Mouse (Mus musculus): ENCODE results near the gene Dennd1c.
"Not testable (repeated sequence)": the region's sequence is repeated elsewhere in the genome, so short reads cannot be mapped to it uniquely, and the experiment has no call there.

Dennd1c gene

DNA sequence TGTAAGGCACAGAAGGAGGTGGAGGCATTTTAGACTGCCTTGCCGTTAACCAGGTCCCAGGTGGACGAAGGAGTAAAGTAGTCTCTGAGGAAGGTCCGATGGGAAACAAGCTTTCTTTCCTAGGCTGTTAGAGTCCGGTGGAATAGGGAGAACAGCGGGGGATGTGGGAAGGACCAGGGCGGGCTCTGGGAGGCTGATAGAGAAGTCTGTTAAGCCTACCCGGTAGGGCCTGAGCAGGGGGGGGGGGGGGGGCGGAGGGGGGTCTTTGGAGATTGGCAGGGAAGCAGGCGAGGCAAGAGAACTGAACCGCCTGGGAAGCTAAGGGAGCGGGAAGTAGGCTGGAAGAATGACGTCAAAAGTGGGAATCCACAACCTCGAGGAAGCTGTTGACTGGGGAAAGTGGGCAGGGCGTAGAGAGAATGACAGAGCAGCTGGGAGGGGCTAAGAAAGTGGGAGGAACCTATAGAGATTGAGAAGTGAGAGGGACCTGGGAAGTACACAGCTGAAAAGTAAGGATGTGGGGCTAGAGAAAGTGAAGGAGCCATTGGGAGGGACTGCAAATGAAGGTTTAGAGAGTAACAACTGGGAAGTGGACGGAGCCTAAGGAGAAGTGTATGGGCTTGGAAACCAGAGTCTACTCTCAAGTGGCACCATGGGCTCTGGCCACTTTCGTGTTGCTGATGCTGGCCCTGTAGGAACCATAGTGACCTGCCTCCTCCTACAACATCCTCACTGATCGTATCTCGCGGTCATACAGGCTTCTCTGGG lies 17.7 kb upstream of the Dennd1c start:
- no peak for DNase-seq

GRCm38 (mm10) chr17:57094222-57094621 lies 15.9 kb upstream of the Dennd1c start:
- no peak for DNase-seq

- peak; percentile 81 for DNase-seq
Observed at GRCm38 (mm10) chr17:57087049-57087832, 8.9 kb upstream of the Dennd1c start, which contains the start of gene Tubb4a. TSS of gene Tubb4a (minus strand) at chr17:57087782.

DNA sequence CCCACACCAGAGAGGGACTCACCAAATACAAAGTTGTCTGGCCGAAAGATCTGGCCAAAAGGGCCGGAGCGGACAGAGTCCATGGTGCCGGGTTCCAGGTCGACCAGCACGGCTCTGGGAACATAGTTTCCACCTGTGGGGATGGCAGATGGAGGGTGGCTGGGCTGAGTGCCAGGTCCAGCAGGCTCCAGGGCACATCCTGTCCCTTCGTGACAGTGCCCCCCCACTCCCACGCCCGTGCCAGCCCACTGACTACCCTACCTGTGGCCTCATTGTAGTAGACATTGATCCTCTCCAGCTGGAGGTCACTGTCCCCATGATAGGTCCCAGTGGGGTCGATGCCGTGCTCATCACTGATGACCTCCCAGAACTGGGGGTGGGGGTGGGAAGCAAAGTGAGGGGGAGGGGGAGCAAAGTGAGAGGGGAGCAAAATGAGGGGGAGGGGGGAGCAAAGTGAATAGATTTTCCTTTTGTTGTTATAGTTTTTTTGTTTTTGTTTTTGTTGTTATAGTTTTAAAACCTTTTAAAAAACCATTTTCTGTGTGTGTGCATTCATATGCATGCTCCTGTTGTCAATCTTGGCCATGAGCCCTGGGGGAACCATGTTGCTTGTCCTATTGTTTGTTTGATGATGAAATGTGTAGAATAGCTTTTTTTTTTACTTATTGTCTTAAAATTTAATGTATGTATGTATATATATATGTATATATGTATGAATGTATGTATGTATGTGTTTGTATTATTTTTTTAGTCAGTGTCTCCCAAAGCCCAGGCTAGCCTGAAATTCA lies 7.8 kb upstream of the Dennd1c start:
- no peak for DNase-seq

DNA sequence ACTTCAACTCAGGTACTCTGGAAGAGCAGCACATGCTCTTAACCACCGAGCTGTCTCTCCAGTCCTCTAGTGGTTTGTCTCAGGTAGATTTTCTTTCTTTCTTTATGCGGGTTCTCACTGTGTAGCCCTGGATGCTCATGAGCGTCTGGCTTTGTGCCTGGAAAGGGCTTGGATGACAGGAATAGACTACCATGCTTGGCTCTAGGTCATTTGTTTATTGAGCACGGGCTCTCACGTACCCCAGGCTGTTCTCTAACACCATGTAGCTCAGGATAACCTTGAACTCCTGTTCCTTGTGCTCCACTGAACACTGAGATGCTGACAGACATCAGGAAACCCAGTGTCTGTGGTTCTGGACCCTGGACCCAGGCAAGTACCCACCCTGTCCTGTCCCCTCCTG lies 4.2 kb upstream of the Dennd1c start:
- no peak for DNase-seq

GRCm38 (mm10) chr17:57081234-57081842 lies 3.0 kb upstream of the Dennd1c start:
- DNase-seq, result no peak

- DNase-seq, result no peak
Observed at GRCm38 (mm10) chr17:57079919-57080318, 1.6 kb upstream of the Dennd1c start.

GRCm38 (mm10) chr17:57076916-57077315 lies 1.4 kb downstream of the Dennd1c start:
- DNase-seq, result no peak

- no peak for DNase-seq
Observed at GRCm38 (mm10) chr17:57070699-57071098, 7.6 kb downstream of the Dennd1c start.

- DNase-seq, result no peak
Observed at GRCm38 (mm10) chr17:57070272-57070671, 8.0 kb downstream of the Dennd1c start.

GRCm38 (mm10) chr17:57066908-57067307 lies 11.4 kb downstream of the Dennd1c start:
- no peak for DNase-seq

- DNase-seq, result no peak
Observed at GRCm38 (mm10) chr17:57063031-57063430, 15.3 kb downstream of the Dennd1c start.

DNA sequence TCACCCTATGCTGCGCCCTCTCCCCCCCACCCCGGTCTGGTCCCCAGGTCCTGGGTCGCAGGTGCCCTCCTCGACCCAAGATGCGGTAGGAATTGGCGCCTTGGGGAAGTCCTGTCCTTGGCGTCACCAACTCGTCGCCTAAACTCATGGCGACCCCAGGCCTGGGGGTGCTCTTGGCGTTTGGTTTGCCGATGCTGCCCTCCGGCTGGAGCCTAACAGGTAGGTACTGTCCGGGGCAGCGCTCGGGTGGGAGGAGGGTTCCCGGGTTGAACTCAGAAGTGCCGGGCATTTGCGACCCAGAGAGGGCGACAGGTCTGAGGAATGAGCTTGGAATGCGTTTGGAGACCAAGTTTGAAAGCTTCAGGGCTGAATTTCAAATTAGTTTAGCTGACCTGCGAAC lies 15.8 kb downstream of the Dennd1c start:
- DNase-seq, result no peak

DNA sequence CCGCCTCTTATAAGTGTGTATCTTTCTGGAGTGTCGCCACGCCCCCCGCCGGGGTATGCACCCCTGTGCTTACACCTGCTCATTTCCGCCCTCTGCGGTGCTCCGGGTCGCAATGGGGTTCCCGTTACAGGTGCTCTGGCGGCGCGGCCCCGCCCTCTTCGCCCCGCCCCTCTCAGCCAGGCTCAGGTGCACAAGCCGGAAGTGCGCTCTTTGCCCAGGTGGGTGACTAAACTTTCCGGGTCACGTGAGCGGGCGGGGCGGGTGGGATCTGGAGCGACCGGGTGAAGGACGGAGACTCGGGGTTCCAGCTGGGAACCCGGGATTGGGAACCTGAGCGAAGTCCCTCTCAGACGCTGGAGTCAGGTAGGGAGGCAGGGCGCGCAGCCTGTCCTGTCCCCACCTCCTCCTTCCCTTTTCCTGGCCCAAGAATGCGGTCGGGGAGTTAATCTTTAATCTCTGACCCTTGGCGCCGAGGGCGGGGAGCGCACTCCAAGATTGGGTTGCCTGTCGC lies 16.2 kb downstream of the Dennd1c start:
- DNase-seq, result no peak

DNA sequence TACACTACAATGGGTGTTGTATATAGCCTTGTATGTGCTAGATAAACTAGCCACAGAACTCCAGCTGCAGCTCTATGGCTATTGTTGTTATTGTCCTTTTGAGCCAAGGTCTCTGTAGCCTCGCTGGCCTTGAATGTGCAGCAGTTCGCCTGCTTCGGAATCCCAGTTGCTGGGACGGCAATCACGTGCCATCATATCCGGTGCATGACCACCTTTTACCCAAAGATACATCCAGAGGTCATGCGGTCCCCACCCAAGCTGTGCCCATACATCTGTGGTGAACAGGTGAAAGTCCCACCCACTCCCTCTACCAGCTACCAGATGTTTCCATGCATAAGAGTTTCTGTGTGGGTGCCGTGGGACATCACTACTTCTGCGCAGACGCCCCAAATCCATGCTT lies 17.2 kb downstream of the Dennd1c start:
- no peak for DNase-seq

DNA sequence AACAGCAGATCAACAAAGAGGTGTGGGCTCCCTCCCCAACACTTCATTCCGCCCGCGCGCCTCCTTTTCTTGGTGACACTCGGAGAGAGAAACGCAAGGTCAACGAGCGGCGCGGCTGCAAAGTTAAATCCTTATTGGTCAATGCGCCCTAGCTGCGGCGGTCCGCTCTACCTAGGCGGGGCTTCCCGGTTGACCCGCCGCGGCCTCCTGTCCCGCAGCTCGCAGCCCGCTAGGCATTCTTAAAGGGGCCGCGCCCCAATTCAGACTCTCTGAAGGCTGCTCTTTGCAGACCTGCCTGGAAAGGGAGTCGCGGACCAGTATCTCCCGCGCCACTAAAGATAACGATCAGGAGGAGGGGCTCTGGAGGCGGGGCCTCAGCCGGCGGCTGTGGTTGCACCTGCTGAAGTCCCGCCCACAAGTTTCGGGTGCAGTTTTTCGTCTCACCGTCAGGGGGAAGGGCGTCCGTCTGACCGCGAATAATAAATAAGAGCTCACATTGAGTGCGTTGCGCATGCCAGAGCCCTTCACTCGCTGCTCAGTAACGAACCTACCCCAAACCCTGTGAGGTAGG lies 18.0 kb downstream of the Dennd1c start:
- peak; percentile 92 for DNase-seq

- DNase-seq, result peak; percentile 83
Observed at GRCm38 (mm10) chr17:57059486-57059977, 18.8 kb downstream of the Dennd1c start, which contains the start of gene Slc25a23. TSS of gene Slc25a23 (minus strand) at chr17:57059863.

- DNase-seq, result peak; percentile 51
Observed at GRCm38 (mm10) chr17:57058891-57059485, 19.3 kb downstream of the Dennd1c start, which contains the start of gene Crb3. TSS of gene Crb3 (plus strand) at chr17:57059105.

GRCm38 (mm10) chr17:57056246-57056645 lies 22.1 kb downstream of the Dennd1c start:
- DNase-seq, result no peak

- not testable (repeated sequence) for DNase-seq
Observed at GRCm38 (mm10) chr17:57051679-57052078, 26.6 kb downstream of the Dennd1c start.

- no peak for DNase-seq
Observed at GRCm38 (mm10) chr17:57048816-57049215, 29.5 kb downstream of the Dennd1c start.

Data from right cerebral cortex, postnatal 4 days (tissue).